31 mouse cellular contexts compared by ENCODE assay signal in the genomic region with DNA sequence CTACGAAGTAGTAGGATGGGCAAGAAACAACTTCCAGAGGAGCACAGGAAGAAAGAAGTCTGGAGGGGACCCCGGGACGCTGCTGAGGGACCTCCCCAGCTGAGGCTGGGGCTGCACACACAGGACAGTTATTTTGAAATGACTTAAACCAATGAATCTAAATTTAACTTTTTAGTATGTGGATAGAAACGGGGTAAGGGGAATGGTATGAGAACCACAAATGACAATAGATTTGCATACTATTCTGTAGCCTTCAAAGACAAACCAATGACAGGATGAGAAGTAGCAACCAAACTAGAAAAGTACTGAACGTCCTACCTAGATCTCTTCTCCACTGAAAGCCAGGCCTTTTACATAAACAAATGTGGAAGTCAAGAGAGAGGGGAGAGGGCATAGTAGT.
"Had no signal": no experiment of that assay in that cellular context is flagged by ENCODE, and none has a peak within 500 bp of the region (broad histone marks: within the 10 kb centered on the region; RNA-seq: fewer than 3 reads in every experiment).

No protein-coding gene starts in this region.

- H3K9me3 ChIP-seq: limb, embryonic 10.5 days; limb, embryonic 12.5 days; limb, embryonic 13.5 days; limb, embryonic 15.5 days; liver, embryonic 12.5 days; liver, embryonic 13.5 days; liver, embryonic 15.5 days; lung, embryonic 15.5 days; megakaryocyte, embryonic 14.5 days; midbrain, embryonic 10.5 days; midbrain, embryonic 12.5 days; midbrain, embryonic 13.5 days; midbrain, embryonic 15.5 days had no signal

- H3K9ac ChIP-seq: limb, embryonic 12.5 days; limb, embryonic 13.5 days; limb, embryonic 15.5 days; liver, embryonic 12.5 days; liver, embryonic 13.5 days; liver, embryonic 14.5 days; liver, embryonic 15.5 days; liver, postnatal 0 days; lung, embryonic 14.5 days; lung, embryonic 15.5 days; midbrain, embryonic 12.5 days; midbrain, embryonic 13.5 days; midbrain, embryonic 15.5 days had no signal

- H3K27me3 ChIP-seq: limb, embryonic 12.5 days; limb, embryonic 13.5 days; limb, embryonic 15.5 days; liver, embryonic 12.5 days; liver, embryonic 13.5 days; liver, embryonic 15.5 days; lung, embryonic 15.5 days; megakaryocyte, embryonic 14.5 days; midbrain, embryonic 12.5 days; midbrain, embryonic 13.5 days; midbrain, embryonic 15.5 days had no signal

- ATAC-seq: liver, embryonic 12.5 days; liver, postnatal 0 days; lung, postnatal 0 days; midbrain, embryonic 13.5 days; midbrain, embryonic 15.5 days; midbrain, embryonic 16.5 days had no signal

- DNase-seq: left cerebral cortex, postnatal 4 days; liver; liver, embryonic 13.5 days; liver, postnatal 0 days; lung, adult 18-20 months; lung, adult 2 months; lung, embryonic 14.5 days; lung, postnatal 10 days; lung, postnatal 14 days; lung, postnatal 36 days; lung, postnatal 4 days; midbrain, embryonic 14.5 days had no signal

- H3K4me3 ChIP-seq: limb, embryonic 10.5 days; limb, embryonic 12.5 days; limb, embryonic 13.5 days; limb, embryonic 15.5 days; liver, embryonic 12.5 days; liver, embryonic 13.5 days; liver, embryonic 15.5 days; lung, embryonic 15.5 days; megakaryocyte, embryonic 14.5 days; midbrain, embryonic 10.5 days; midbrain, embryonic 12.5 days; midbrain, embryonic 13.5 days; midbrain, embryonic 15.5 days; myocyte had no signal

- H3K27ac ChIP-seq: limb, embryonic 10.5 days; limb, embryonic 12.5 days; limb, embryonic 13.5 days; limb, embryonic 15.5 days; liver, embryonic 12.5 days; liver, embryonic 13.5 days; liver, embryonic 14.5 days; liver, embryonic 15.5 days; lung, embryonic 15.5 days; macrophage; midbrain, embryonic 10.5 days; midbrain, embryonic 12.5 days; midbrain, embryonic 13.5 days; midbrain, embryonic 15.5 days had no signal

- H3K4me2 ChIP-seq: limb, embryonic 12.5 days; limb, embryonic 13.5 days; limb, embryonic 15.5 days; liver, embryonic 11.5 days; liver, embryonic 12.5 days; liver, embryonic 13.5 days; liver, embryonic 15.5 days; lung, embryonic 14.5 days; lung, embryonic 15.5 days; midbrain, embryonic 11.5 days; midbrain, embryonic 12.5 days; midbrain, embryonic 13.5 days; midbrain, embryonic 15.5 days had no signal

- H3K36me3 ChIP-seq: limb, embryonic 13.5 days; limb, embryonic 15.5 days; liver, embryonic 12.5 days; liver, embryonic 13.5 days; liver, embryonic 15.5 days; lung, embryonic 15.5 days; midbrain, embryonic 12.5 days; midbrain, embryonic 13.5 days; midbrain, embryonic 15.5 days had no signal
